Comparison of ENCODE assay signal across 9 mouse cellular contexts in the genomic region with DNA sequence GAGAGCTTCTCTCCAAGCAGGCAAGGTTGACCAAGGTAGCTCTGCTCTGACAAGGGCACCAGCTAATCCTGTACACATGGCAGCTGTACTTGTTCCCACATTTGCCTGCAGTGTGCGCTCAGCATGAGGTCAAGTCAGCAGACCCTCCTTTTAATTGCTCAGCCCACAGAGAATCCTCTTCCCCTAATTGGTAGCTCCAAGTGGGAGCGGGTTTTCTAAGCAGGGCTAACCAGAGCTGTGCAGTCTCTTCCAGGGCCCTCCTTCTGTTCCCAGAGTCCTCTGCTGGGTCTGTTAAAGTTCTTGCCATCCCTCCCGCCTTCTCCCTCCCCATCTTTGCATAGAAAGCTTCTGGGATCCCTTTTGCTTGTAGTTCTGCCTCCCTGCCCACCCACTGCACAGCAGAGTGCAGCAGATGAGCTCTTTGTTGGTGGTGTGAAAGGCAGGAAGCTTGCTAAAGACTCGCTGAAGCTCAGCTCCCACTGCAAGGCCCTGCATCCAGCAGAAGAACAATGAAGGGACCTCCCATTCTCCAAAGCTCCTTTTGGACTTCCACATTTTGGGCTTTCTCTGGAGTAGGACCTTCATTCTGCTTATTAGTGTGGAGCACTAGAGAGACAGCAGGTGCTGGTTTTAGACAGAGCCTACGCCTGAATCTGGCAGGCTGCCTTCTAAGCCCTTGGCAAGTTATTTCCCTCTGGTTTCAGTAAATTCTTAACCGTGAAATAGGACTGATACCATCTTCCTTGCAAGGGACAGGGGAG.
A peak's percentile ranks its signal among the peaks of the same experiment; 100 is the strongest.
DNase-seq lines count a peak whose midpoint lies in the region; ATAC-seq lines count a peak whose summit lies in the region.
"Had no signal": no experiment of that assay in that cellular context is flagged by ENCODE, and none has a peak within 500 bp of the region (broad histone marks: within the 10 kb centered on the region; RNA-seq: fewer than 3 reads in every experiment).

No protein-coding gene starts in this region.

- peaks cover 34% of the 10 kb centered on the region for H3K4me1 ChIP-seq in heart, embryonic 13.5 days
- H3K4me1 ChIP-seq in limb, embryonic 10.5 days: peaks cover 28% of the 10 kb centered on the region
- peaks cover 12% of the 10 kb centered on the region for H3K4me1 ChIP-seq in stomach, embryonic 14.5 days (ENCODE audit: control insufficient read depth, insufficient read depth, low read length)

- peak overlapping the region; percentile 54; the same call in 1 of the 2 replicates for H3K27ac ChIP-seq in heart, embryonic 13.5 days (replicated peaks)
- H3K27ac ChIP-seq in limb, embryonic 10.5 days: peak overlapping the region; percentile 74
- peak overlapping the region; percentile 27; the same call in 1 of the 2 replicates for H3K27ac ChIP-seq in stomach, embryonic 14.5 days (ENCODE audit: low read length)

- no peak overlapping the region for H3K4me3 ChIP-seq in heart, embryonic 13.5 days
- H3K4me3 ChIP-seq in limb, embryonic 10.5 days: no peak overlapping the region
- no peak overlapping the region for H3K4me3 ChIP-seq in stomach, embryonic 14.5 days (ENCODE audit: low read depth, low read length)

- WGBS in heart, embryonic 13.5 days: 35% methylated on average over 6 of the region's 6 CpGs
- WGBS in limb, embryonic 10.5 days: 32% methylated on average over 6 of the region's 6 CpGs
- WGBS in stomach, embryonic 14.5 days: 32% methylated on average over 6 of the region's 6 CpGs

- no peak for ATAC-seq in heart, embryonic 13.5 days (ENCODE audit: extremely low read depth, insufficient number of reproducible peaks, low FRiP score, low TSS enrichment)
- ATAC-seq in stomach, embryonic 14.5 days (ENCODE audit: insufficient number of reproducible peaks, insufficient read depth, low FRiP score, low read depth): peak; percentile 42; the same call in 1 of the 2 replicates

- H3K9ac ChIP-seq in heart, embryonic 13.5 days: no peak overlapping the region
- H3K9ac ChIP-seq in stomach, embryonic 14.5 days (replicated peaks; ENCODE audit: low read depth, low read length): no peak overlapping the region

- no peak for DNase-seq in heart, adult 9 months (ENCODE audit: low spot score in 2 of 2)
- peak; percentile 18 for DNase-seq in cerebellum, adult 9-11 months
- DNase-seq in frontal cortex, postnatal 36 days (ENCODE audit: low spot score in 2 of 2): peak; percentile 78 to 79
- DNase-seq in limb, embryonic 10.5 days (ENCODE audit: low spot score): peak; percentile 46
- no peak for DNase-seq in adrenal gland, adult 2 months
- no peak for DNase-seq in gastrocnemius, adult 8-10 months (ENCODE audit: low spot score in 2 of 2)

- peaks cover 3% of the 10 kb centered on the region; the same call in 1 of the 2 replicates for H3K27me3 ChIP-seq in heart, embryonic 13.5 days (replicated peaks)
- H3K27me3 ChIP-seq in limb, embryonic 10.5 days (ENCODE audit: low read depth, poor library complexity, severe bottlenecking): no peaks in the 10 kb centered on the region
- no peaks in the 10 kb centered on the region for H3K27me3 ChIP-seq in stomach, embryonic 14.5 days (ENCODE audit: control insufficient read depth, insufficient read depth, low read length)
- H3K27me3 ChIP-seq: CH12.LX had no signal

- H3K4me2 ChIP-seq in heart, embryonic 13.5 days: no peak overlapping the region
- no peak overlapping the region for H3K4me2 ChIP-seq in stomach, embryonic 14.5 days (replicated peaks; ENCODE audit: low read depth, low read length)

- H3K9me3 ChIP-seq in heart, embryonic 13.5 days: no peaks in the 10 kb centered on the region
- H3K9me3 ChIP-seq in limb, embryonic 10.5 days (replicated peaks): no peaks in the 10 kb centered on the region
- no peaks in the 10 kb centered on the region for H3K9me3 ChIP-seq in stomach, embryonic 14.5 days (ENCODE audit: control insufficient read depth, low read depth, low read length)

- no peaks in the 10 kb centered on the region for H3K36me3 ChIP-seq in heart, embryonic 13.5 days
- no peaks in the 10 kb centered on the region for H3K36me3 ChIP-seq in limb, embryonic 10.5 days
- H3K36me3 ChIP-seq in stomach, embryonic 14.5 days (ENCODE audit: control insufficient read depth, insufficient read depth, low read length): no peaks in the 10 kb centered on the region

Comparison
In these comparisons a context has a peak if more than half of its experiments do, and no peak if none do; other contexts are left out.
1. DNase-seq: peak in cerebellum, adult 9-11 months (single experiment), frontal cortex, postnatal 36 days (2 of 2) and limb, embryonic 10.5 days (single experiment); none in heart, adult 9 months (0 of 2), adrenal gland, adult 2 months (single experiment) and gastrocnemius, adult 8-10 months (0 of 2).
2. Peak in every context shown above with its lines, with median percentiles within 50 percentile points of each other: H3K27ac ChIP-seq.